Mouse (Mus musculus) E14TG2a.4 (cell line): Measurements from ENCODE around the gene Ifrd2.
"Not testable (repeated sequence)": the region's sequence is repeated elsewhere in the genome, so short reads cannot be mapped to it uniquely, and the experiment has no call there.

Experiments
- H3K27me3 ChIP-seq: 2 replicates; pipeline ENCODE4 v1.6.1; 2014; ENCODE audit warnings: low read length, control low read depth; ENCODE audit not compliant: insufficient read depth
- H3K36me3 ChIP-seq: 2 replicates; pipeline ENCODE4 v1.6.1; 2014; ENCODE audit warnings: low read length, control low read depth; ENCODE audit not compliant: insufficient read depth
- H3K4me1 ChIP-seq: replicated peaks from 2 replicates; pipeline ENCODE4 v1.6.1; 2014; ENCODE audit warnings: low read depth, low read length, control low read depth
- H3K4me3 ChIP-seq: replicated peaks from 2 replicates; pipeline ENCODE4 v1.5.1; 2014; ENCODE audit warnings: mild to moderate bottlenecking, low read length
- H3K9me3 ChIP-seq: 2 replicates; pipeline ENCODE4 v1.6.1; 2014; ENCODE audit warnings: low read length, control low read depth
- CTCF ChIP-seq: conservative IDR thresholded peaks from 2 replicates; pipeline ENCODE4 v1.5.1; 2014; ENCODE audit warnings: low read length
- NANOG ChIP-seq: IDR thresholded peaks from 2 replicates; pipeline ENCODE4 v1.6.1; 2014; ENCODE audit warnings: borderline replicate concordance, low read length, mixed read lengths
- POU5F1 ChIP-seq: IDR thresholded peaks from 2 replicates; pipeline ENCODE4 v1.6.1; 2014; ENCODE audit warnings: low read length, borderline replicate concordance

Ifrd2 gene

GRCm38 (mm10) chr9:107568331-107569261, 18.8 kb upstream of the Ifrd2 start:
- peaks cover 43% of the 10 kb centered on the region for H3K36me3 ChIP-seq
- peak overlapping the region; percentile 89 for H3K4me3 ChIP-seq
- no peaks in the 10 kb centered on the region for H3K9me3 ChIP-seq
- peaks cover 28% of the 10 kb centered on the region for H3K27me3 ChIP-seq
- peaks cover 72% of the 10 kb centered on the region for H3K4me1 ChIP-seq
- TF ChIP-seq CTCF, result no peak
- TF ChIP-seq NANOG, result no peak
- no peak for TF ChIP-seq POU5F1

GRCm38 (mm10) chr9:107569270-107569669, 18.2 kb upstream of the Ifrd2 start:
- no peak for TF ChIP-seq POU5F1
- no peak for TF ChIP-seq NANOG
- no peak for TF ChIP-seq CTCF
- H3K27me3 ChIP-seq, result peaks cover 28% of the 10 kb centered on the region
- H3K36me3 ChIP-seq, result peaks cover 40% of the 10 kb centered on the region
- H3K9me3 ChIP-seq, result no peaks in the 10 kb centered on the region
- peaks cover 65% of the 10 kb centered on the region for H3K4me1 ChIP-seq
- H3K4me3 ChIP-seq, result peak overlapping the region; percentile 89

GRCm38 (mm10) chr9:107570016-107570415, 17.4 kb upstream of the Ifrd2 start:
- Histone ChIP-seq H3K4me3 (peak overlapping the region; percentile 89), H3K4me1 (peaks cover 65% of the 10 kb centered on the region), H3K27me3 (peaks cover 28% of the 10 kb centered on the region), H3K9me3 (no peaks in the 10 kb centered on the region), H3K36me3 (peaks cover 33% of the 10 kb centered on the region)
- TF ChIP-seq NANOG (no peak), CTCF (no peak), POU5F1 (no peak)

GRCm38 (mm10) chr9:107570845-107571244, 16.6 kb upstream of the Ifrd2 start:
- Histone ChIP-seq H3K27me3 (peaks cover 28% of the 10 kb centered on the region), H3K4me3 (peak overlapping the region; percentile 89), H3K4me1 (peaks cover 65% of the 10 kb centered on the region), H3K36me3 (peaks cover 27% of the 10 kb centered on the region), H3K9me3 (no peaks in the 10 kb centered on the region)
- TF ChIP-seq CTCF (no peak), NANOG (no peak), POU5F1 (no peak)

GRCm38 (mm10) chr9:107571534-107572326, 15.7 kb upstream of the Ifrd2 start:
- TF ChIP-seq POU5F1, result no peak
- Histone ChIP-seq H3K27me3 (peaks cover 28% of the 10 kb centered on the region), H3K4me1 (peaks cover 71% of the 10 kb centered on the region), H3K4me3 (peak overlapping the region; percentile 89), H3K9me3 (no peaks in the 10 kb centered on the region), H3K36me3 (peaks cover 27% of the 10 kb centered on the region)

- TF ChIP-seq CTCF, result no peak
- TF ChIP-seq POU5F1, result no peak
- TF ChIP-seq NANOG, result no peak
- Histone ChIP-seq H3K9me3 (no peaks in the 10 kb centered on the region), H3K27me3 (peaks cover 25% of the 10 kb centered on the region), H3K36me3 (peaks cover 27% of the 10 kb centered on the region), H3K4me1 (peaks cover 71% of the 10 kb centered on the region), H3K4me3 (no peak overlapping the region; the same call in 1 of the 2 replicates)
These were observed 15.1 kb upstream of the Ifrd2 start for GRCm38 (mm10) chr9:107572327-107572662.

- TF ChIP-seq CTCF, result peak; percentile 25
- not testable (repeated sequence) for H3K9me3 ChIP-seq
These were observed 13.7 kb upstream of the Ifrd2 start for GRCm38 (mm10) chr9:107573774-107574173.

GRCm38 (mm10) chr9:107575579-107576356, 11.7 kb upstream of the Ifrd2 start:
- H3K4me1 ChIP-seq, result peaks cover 78% of the 10 kb centered on the region
- TF ChIP-seq NANOG (no peak), CTCF (no peak), POU5F1 (no peak)
- peak overlapping the region; percentile 11; the same call in 1 of the 2 replicates for H3K4me3 ChIP-seq
- peaks cover 38% of the 10 kb centered on the region for H3K36me3 ChIP-seq
- H3K27me3 ChIP-seq, result peaks cover 5% of the 10 kb centered on the region
- no peaks in the 10 kb centered on the region for H3K9me3 ChIP-seq

More at GRCm38 (mm10) chr9:107573774-107574173, 13.7 kb upstream of the Ifrd2 start:
- H3K4me3 ChIP-seq, result not testable (repeated sequence)
- peaks cover 19% of the 10 kb centered on the region for H3K27me3 ChIP-seq
- H3K36me3 ChIP-seq, result peaks cover 28% of the 10 kb centered on the region
- peaks cover 73% of the 10 kb centered on the region for H3K4me1 ChIP-seq
